Mouse (Mus musculus): ENCODE measurements around the gene Zmynd10.

The Zmynd10 gene

DNA sequence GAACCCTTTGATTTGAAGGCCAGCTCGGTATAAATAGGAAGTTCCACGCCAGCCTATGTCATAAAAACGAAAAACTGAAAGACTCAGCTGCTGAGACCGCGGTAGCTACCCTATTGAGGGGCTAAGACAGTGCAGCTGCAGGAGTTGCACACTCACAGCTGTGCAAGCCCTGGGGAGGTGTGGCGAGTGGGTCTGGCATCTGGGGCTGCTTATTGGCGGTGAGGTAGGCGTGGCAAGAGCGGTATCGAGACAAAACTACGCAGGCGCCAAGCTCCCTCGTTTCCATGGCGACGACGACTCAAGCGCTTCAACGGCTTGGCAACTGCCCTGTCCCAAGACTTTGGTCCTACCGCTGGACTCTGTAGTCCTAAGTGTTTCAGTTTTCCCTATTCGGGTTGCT is at the start of gene Zmynd10:
Gene Zmynd10 (plus strand): TSS at position 273 of the 400 bp plus-strand sequence.
- DNase-seq, result peak; percentile 95 to 97

GRCm38 (mm10) chr9:107500708-107501286 is 46.3 kb upstream of the Zmynd10 start:
- no peak for DNase-seq

- no peak for DNase-seq
Measured at GRCm38 (mm10) chr9:107502131-107502846, 44.8 kb upstream of the Zmynd10 start.

GRCm38 (mm10) chr9:107504662-107505537 is 42.2 kb upstream of the Zmynd10 start:
- peak in 1 of 2 experiments; percentile 47 for DNase-seq

DNA sequence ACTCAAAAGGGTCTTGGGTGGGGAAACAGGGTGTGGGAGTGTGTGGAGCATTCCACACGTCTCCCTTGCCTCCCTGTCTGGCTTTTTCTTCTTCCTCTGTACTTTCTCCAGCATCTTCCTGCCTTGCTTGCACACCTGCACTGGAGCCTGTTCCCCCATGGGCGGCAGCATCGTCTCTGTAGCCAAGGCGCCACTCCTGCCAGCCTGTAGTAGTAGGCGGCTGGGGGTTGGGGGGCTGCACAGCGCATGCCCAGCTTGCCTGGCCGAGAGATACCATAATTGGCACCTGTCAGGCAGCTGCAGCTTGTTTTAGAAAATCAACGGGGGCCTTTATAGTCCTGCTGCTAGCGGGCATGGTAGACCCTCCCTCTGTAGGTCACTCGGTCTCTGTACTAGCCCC is 38.8 kb upstream of the Zmynd10 start:
- DNase-seq, result peak in 1 of 2 experiments; percentile 48

- DNase-seq, result no peak
Measured at GRCm38 (mm10) chr9:107510384-107511100, 36.6 kb upstream of the Zmynd10 start.

DNA sequence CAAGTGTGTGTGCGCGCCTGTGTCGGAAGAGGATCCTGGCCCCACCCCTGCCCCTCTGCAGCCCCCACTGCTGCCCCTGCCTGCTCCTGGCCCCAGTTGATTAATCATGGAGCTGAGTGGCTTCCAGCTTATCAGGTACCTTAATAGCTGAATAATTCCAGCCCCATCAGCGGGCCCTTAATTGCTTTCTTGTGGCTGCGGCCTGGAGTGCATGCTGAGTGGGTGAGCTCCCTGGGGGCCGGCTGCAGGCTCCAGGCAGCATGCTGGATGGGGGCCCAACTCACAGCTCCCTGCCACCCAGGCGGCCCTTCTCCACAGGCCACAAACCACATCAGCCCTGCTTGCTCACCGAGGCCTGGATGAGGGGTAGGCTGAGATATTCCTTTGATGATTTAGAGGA is 35.7 kb upstream of the Zmynd10 start:
- DNase-seq, result peak; percentile 46 to 66

DNA sequence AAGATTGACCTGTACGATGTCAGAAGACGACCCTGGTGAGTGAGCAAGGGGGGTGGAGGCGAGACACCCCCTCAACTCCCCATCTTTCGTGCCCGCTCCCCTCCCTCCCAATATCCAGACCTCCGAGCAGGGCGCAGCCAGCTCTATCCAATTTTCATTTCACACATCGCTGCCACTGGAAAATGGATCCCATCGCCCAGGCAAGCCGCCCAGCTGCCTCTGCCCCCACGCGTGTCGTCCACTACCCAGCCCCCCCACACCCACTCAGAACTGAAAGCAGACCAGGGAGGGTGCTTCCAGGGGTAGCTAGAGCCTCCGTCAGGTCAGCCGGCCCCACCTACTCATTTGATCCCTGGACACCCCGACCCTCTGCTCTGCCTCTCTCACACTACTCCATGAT is 34.8 kb upstream of the Zmynd10 start:
- peak in 1 of 2 experiments; percentile 45 for DNase-seq

DNA sequence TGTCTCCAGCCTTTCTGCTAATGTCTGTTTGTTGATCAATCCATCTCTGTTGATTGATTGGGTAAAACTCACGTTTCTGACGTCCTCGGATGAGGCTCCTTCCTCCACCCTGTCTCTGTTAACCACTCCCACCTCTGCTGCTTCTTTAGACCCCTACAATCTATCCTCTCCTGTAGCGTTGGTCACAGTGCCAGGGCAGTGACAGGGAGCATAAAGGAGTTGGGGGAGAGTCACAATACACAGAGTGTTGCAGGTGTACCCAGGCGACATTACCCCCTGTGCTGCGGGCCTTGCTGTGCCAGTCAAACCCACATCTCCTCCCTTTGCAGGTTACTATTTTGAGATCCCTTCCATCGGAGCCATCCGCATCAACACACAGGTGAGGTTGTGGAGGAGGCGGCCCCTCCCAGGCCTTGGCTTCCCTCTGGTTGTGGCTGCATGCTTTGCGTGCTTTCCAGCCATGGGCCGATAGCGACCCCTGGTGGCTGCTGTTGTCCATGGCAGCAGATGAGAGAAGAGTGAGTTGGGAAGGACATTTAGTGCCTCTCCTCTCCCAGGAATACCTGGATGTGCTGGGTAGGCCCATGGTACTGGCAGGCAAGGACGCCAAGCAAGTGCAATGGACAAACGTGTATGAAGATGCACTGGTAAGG is 32.7 kb upstream of the Zmynd10 start:
- peak; percentile 93 for DNase-seq

DNA sequence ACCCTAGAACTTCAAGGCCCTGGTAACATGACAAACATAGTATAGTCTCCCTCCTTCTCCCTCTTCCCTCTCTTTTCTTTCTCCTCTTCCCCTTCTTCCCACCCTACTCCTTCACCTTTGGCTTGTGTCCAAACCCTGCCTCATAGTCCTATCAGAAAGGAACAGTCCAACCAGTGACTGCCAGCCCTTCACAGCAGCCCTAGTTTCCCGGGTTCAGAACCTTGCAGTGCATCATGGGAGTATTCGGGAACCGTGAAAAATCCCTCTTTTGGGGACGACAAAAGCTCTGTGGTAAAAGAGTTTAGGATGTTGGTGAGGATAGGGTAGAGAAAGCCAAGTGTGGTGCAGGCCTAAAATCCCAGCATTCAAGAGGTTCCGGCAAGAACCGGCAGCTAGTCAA is 26.8 kb upstream of the Zmynd10 start:
- no peak for DNase-seq

GRCm38 (mm10) chr9:107521190-107521589 is 25.9 kb upstream of the Zmynd10 start:
- DNase-seq, result no peak

GRCm38 (mm10) chr9:107521711-107522399 is 25.2 kb upstream of the Zmynd10 start:
- peak in 1 of 2 experiments; percentile 44 for DNase-seq

DNA sequence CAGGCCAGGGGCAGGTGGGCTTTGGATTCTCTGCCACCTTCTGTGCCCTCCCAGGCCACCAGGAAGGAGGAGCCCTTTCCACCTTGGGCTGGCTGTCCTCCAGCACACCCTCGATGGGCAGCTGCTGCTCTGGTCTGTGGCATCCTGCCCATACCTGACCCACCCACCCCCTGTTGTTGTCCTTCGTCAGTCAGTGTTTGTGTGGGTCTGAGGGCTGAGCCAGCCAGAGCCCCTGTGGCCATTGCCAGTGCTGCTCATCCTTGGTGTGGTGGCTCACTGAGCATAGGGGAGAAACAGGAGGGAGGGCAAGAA is 24.7 kb upstream of the Zmynd10 start:
- no peak for DNase-seq

GRCm38 (mm10) chr9:107526198-107527026 is 20.7 kb upstream of the Zmynd10 start:
- DNase-seq, result peak; percentile 94

DNA sequence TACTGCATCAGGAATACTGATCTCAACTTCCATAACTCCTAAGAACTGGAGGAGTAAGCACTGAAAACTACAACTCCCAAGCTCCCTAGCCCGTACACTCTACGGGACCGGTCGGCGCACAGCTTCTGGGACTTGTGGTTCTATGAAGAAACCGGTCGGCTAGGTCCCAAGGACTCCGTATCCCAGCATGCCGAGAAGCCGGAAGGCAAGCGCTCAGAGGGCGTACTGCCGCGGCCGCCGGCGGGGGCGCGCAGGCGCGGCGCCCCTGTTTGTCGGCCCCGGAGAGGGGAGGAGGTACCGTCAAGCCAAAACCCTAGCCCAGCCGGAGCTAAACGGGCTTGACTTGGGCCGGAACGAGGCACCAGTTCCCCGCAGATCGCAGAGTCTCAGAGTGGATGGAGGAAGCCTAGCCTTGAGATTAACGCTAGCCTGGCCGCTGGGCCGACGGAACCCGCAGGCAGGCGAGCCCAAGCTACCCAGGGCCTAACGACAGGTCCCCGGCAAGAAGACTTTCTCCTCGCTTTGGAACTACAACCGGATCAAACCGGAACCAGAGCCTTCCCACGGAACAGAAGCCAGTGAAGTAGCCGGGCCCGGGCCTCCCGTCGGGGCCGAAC is 13.2 kb upstream of the Zmynd10 start, which contains the start of gene Tmem115:
Gene Tmem115 (plus strand): TSS at position 155 of the 617 bp plus-strand sequence.
- DNase-seq, result peak; percentile 89 to 95

- peak; percentile 56 to 63 for DNase-seq
Measured at GRCm38 (mm10) chr9:107534408-107535202, 12.5 kb upstream of the Zmynd10 start.

DNA sequence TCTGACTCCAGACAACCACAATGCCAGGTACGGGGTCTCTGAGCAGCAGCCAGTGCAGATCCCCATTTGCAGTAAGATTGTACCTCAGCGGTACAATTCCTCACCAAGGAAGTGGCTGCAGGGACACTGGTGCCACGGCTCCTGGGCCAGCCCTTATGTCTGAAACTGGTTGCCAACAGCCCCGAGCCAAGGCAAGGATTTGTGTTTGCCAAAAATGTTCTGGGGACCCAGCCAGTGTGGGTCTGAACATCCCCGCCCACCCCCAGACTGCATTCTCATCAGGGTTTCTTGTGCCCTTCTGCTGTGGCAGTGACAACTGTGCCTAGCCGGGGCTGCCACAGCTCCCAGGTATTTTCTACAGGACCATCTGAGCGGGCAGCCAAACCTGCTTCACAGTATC is 8.9 kb upstream of the Zmynd10 start:
- DNase-seq, result no peak

GRCm38 (mm10) chr9:107538711-107539110 is 8.4 kb upstream of the Zmynd10 start:
- no peak for DNase-seq

DNA sequence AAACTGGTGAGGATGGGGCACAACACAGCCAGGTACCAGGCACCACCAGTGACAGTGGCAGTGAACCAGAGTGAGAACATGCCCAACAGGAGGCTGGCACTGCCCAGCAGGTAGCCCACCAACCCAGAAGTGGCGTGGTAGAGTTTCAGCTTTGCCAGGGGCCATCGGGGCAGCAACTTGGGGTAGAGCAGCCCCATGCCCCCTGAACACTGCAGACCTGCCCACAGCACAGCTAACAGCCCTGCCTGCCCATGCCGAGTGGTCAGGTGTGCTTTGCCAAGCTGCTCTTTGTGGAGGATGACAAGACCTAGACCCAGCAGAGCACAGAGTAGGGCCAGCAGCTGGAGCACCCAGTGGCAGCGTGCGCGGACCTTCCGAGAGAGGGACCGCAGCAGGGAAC is 7.2 kb upstream of the Zmynd10 start:
- no peak for DNase-seq

Measured in kidney, postnatal 4 days (tissue).